Mouse (Mus musculus) right cerebral cortex, postnatal 10 days (tissue): ENCODE data around the gene Slco3a1.

Source experiments
- DNase-seq, 2 experiments: peaks; one replicate each; pipeline ENCODE4 v3.0.0; 2021; ENCODE audit warnings: low spot score in 2 of 2

Slco3a1 gene

DNA sequence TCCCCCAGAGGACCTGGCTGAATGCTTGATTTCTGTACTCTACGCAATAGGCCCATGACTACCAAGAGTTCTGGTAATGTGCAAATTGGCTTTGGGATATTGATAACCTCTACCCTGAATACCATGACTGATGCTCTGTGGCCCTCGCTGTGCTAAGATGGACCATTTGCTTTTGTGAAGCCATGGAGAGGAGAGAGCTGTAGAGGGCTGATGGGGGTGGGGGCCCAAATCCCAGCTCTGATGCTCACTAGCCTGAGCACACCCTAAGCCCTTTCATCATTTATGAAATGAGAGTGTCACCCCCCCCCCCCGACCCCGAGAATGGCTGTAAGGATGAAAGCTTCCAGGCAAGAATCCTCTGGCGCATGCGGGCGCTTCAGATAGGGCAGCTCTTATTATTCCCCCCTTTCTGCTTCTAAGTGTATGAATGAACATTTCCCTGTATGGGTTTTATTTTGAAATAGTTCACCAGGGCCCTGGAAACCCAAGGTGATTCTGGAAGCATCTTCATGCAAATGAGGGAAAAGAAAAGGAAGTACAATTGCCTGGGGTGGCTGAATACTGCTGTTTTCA, 206.2 kb downstream of the Slco3a1 start:
- no peak for DNase-seq

DNA sequence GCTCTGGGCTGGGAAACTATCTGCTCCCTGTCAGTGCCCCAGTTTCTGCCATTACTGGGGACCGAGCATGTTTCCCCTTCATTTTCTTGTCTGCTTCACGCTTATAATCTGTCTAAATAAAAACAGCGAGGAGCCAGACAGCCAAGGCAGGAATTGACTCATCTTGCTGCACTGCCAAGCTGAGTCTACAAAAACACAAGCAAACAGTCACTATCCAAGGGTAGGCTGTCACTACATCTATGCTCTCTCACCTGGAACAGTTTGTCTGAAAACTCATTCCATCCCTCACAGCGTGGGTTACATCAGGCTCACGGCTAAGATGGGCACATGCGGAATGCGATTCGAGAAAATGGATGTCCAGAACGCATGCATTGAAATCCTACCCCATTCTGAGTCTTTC, 207.6 kb downstream of the Slco3a1 start:
- no peak for DNase-seq

DNA sequence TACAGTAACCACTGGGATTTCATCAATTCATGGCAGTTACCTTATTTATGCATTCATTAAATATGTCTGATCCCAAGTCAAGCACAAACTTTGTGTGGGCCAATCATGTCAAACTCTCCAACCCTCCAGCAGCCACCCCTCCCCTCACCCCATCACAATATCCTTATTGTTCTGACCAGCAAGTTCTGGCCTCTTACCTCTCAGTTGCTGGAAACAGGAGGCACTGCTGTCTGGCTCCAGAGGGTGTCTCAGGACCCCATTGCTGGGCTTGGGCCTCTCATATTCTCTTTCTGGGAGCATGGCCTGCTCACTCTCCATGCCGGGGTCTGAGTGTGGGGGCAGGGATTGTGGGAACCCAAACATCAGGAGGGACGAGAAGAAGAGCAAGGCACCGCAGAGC, 208.1 kb downstream of the Slco3a1 start:
- no peak for DNase-seq

DNA sequence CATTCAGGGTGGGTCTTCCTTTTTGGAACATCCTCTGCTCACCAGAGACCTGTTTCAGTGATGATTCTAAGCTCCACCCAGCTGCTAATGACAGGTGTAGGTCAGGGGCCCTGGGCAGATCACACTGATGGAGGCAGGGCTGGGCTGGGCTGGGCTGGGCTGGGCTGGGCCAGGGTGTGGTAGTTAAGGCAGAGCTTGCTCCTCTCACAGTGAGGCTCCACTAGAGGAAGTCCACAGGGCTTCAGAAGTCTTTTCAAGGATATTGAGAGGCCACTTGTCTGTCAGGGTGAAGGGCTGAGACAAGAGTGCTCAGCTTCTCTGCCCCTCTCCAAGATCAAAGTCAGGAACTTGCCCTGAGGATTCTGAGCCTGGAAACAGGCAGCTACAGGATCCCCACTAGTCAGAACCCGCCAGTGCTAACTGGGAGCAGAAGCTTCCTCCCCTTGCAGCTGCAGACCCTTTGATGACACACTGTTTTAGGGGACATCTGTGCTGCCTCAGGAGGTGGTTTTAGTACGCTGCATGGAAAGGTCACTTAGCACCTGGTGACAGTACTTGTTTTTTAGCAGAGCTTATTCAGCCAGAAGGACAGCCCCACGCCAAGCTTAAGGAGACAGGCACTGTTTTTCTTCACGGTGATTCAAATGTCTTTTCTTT, 213.3 kb downstream of the Slco3a1 start:
- no peak for DNase-seq

DNA sequence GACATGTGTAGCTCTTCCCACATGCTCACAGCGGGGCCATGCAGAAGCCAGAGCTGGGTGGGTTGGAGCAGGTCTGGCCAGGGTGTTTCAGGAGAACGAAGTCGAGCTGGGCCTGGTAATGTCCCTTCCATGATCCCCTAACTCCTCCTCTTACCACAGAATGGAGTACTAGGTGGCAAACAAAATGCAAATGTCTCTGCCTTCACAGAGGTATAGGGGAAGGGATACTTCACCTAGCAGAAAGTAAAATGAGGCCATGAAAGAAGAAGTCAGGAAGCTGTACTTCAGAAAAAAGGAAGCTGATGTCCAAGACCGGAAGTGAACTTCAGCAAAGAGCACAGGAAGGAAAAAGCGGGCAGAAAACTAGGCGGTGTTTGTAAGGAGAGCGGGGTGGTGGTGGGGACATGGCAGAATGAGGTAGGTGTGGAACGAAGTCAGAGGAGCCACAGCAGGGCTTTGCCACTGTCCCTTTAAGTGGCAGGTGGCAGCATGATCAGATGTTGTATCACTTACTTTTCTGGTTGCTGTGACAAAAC, 214.1 kb downstream of the Slco3a1 start:
- no peak for DNase-seq

DNA sequence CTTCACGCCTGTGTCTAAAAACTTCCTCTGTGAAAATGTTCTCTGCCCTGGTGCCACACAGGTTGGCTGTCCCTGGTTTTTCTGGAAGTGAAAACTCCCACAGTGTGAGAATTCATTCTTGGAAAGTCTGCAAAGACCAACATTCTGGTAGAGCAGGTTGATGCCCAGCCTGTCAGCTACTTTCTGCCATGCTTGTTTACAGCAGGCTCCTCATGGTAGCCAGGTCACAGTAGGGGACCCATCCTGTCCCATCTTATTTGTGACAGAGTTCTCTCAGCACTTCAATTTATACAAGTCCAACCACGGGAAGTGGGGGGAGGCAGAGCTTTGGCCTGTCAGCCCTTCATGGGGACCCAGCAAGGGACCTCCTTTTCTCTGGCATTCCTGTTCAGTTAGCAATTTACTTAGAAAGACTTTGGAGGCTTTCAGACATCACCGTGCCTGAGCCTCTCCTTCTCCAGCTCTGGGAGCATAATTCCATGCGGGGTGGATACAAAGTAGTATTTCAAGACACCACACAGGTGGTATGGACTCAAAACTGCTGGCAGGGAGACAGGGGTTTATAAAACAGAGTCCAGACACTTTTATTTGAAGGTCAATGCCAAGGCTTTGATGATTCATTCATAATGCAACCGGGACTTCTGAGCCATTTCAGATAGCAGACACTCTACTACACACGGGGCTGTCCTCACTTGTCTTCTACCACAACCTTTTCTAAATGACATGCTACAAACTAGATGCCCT, 216.7 kb downstream of the Slco3a1 start:
- DNase-seq: no peak

DNA sequence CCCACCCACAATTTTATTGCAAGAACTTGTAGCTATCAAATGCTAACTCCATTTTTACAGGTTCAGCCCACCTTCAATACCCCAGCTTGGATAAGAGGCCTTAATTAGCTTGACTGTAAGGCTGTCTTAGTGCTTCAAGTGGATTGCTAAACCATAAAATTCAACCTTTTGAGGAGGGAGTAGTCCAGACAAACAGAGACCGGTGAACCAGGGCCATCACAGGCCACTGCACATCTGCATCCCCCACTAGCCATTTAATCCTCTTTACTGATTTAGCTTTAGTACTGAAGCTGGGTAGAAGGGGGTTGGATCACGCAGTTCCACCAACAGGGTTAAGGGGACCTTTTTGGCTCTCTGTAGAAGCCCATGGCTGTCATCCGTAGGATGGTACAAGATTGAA, 222.3 kb downstream of the Slco3a1 start:
- no peak for DNase-seq

DNA sequence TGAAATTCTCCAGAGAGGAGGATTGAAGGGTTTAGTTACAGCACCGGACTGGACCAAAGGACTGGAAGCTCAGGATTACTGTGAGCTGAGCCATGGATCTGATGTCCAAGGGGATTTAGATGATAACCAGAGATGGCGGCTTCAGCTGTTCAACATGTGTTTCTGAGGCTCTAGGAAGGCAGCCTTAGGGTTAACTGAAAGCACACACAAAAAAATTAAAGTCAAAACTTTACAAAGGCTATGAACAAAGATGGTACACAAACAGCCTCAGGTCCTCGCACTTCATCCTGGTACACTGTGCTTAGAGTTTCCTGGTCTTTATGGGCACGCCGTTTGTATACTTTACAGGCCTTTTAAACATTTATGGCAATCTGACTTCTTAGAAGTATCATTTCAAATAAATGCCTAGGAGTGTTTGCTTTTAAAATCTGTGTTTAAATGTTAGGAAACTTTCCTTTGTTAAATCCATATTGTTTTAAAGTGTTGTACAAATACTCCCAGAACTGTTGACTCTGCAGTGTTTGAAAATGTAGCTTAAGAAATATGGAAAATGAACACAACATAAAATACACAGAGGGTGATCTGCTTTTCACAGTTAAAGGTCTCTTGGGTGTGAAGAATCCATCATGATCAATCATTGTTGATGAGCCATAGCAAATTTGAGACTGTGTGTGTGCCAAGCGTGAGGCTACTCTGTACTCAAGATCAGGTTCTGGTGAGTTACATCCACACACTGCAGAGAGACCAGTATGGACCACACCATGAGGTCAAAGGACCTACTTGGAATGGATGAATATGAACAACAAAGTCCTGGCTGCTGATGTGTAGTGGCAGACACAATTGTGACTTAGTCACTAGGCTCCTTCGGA, 223.5 kb downstream of the Slco3a1 start:
- no peak for DNase-seq

DNA sequence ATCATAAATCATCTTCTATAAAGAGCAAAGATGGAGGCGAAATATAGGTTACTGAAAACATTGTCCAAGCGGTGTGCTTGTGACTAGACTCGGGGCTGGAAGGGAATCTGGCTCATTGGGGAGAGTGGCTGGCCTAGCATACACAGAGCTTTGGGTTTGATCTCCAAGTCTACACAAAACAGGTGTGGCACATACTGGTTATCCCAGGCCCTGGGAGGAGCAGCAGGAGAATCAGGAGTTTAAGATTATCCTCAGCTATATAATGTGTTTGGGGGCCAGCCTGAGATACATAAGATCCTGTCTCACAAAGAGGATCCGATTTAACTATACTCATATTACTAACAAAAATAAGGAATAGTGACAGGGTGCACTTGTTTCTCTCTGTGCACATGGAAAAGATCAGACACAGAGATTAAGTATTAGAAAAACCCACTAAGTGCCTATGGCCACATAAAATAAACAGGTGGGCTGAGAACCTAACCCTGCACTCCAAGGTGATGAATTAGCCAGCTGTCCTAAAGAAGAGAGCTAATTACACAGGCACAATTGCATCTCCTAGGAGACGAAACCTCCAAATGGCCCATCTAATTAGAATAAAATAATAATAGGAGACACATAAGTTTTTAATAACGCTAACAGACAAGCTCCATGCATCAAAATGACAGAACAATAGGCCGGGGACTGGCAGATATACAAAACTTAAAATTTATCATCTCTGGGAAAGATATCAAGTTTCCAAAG, 224.3 kb downstream of the Slco3a1 start:
- no peak for DNase-seq

DNA sequence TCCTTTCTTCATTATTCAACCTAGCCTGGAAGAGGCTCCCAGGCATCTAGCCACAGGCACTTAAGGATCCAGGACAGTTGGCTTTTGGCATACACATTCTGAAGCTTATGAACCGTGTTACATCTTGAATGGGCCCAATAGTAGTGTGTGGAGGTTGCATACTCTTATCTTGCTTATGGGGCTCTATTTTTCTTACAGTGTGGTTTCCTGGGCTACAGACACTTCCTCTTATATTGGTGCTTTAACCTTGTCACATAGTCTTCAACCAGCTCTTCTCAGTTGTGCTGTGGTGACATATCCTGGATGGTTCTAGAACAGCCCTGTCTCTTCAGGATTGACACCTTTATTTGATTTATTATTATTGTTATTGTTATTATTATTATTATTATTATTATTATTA, 225.6 kb downstream of the Slco3a1 start:
- DNase-seq: no peak

DNA sequence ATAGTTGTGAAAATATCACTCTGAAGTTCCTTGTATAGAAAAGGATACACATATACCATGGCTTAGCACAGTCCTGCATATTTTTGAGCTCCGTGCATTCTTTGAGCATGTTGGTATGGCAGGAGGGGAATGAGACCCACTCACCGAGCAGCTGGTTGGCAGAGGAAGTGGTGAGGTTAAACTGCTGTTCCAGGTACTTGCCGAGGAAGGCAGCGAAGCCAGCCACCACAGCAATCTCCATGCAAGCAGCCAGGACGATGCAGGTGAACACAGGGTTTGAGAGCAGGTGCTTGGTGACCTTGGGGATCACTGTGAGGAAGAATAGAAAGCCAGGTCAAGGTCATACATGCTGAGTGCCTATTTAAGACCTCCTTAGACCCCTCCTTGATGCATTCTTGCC, 226.9 kb downstream of the Slco3a1 start:
- DNase-seq: no peak

DNA sequence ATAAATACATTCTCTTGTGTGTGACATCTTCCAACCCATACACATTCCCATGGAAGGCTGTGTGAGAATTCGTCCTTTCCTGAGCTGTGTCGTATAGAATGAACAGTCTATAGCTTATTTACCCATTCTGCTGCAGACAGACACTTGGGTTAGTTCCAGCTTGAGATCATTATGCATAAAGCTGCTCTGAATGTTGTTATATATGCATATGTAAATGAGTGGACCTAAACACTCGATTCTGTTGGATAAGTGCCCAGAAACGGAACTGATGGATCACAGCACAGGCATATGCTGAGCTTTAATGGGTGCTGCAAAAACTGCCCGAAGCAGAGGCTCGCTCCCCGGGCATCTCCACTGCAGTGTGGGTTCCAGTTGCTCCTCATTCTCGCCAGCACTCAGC, 229.5 kb downstream of the Slco3a1 start:
- peak; percentile 57 to 81 for DNase-seq

DNA sequence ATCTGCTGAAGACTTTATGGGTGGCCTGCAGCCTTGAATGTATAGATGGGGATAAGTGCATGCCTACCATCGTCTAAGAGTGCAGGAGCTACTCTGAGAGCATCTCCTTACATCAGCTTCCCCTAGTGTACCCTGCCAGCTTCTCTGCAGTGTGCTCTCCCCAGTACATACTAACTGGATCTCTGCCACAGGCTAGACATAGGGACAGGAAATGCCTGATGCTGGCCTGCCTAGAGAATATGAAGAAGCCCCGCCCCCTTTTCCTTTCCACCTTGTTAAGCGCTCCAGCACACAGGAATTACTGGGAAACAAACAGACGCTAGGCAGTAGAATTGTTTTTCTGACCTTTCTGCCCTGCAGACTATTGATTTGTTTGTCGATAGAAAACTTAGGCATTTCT, 230.9 kb downstream of the Slco3a1 start:
- DNase-seq: no peak

DNA sequence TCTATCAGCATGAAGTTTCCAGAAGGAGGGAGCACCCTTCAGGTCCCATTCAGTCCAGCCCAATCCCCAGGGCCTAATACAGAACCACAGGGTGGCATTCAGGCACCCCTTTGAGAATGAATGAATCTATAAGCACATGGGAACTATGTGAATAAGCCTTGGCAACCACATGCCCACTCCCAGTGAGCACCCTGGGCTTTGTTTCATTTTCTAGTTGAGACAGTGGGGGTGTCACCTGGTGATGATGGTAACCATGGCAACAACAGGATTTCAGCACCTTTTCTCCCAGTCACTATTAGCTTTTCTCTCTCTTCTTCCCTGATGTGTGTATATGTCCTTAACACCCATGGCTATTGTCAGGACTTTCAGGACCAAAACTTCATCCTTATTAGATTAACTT, 231.4 kb downstream of the Slco3a1 start:
- peak in 1 of 2 experiments; percentile 55 for DNase-seq

DNA sequence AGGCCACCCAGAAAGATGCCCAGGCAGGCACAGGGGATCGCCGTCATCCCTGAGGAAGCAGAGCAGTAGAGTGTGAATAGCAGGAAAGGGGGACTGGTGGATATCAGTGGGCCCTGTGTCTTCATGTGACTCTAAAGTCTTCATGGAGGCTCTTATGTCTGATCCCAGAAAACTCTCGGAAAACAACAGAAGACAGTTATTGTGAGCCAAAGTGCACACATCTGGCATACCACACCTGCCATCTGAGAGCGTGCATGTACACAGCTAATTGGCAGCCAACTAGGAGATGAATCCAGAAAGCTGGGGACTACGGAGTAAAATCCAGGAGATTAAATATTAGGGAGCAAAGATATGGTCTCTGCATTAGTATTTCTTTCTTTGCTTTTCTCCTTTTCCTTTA, 233.9 kb downstream of the Slco3a1 start:
- DNase-seq: no peak

DNA sequence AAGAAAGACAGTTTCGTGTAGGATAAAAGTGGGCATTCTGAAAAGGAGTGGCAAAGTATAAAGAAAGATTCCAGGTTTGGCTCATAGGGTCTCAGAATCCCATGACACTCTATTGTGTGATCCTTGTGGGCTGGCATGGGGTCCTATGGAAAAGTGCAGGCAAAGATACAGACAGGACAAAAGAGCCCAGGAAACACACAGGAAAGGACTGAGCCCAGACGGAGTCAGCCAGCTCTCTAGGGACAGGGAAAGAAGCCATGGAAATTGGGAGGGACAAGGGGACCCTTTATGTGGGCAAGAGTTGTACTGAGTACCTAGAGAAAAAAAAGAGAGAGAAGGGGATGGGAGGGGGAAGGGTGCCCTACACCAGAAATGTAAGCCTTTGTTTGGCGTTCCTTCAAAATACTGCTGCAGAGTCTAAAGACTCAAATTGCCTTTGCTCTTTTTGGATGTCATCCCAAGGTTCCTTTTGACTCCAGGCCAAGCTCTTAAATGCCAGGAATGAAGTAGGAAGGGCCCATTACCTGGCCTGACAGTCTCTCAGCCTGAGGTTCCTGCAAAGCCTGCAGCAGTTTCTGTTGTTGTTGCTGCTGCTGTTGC, 238.6 kb downstream of the Slco3a1 start:
- DNase-seq: no peak

DNA sequence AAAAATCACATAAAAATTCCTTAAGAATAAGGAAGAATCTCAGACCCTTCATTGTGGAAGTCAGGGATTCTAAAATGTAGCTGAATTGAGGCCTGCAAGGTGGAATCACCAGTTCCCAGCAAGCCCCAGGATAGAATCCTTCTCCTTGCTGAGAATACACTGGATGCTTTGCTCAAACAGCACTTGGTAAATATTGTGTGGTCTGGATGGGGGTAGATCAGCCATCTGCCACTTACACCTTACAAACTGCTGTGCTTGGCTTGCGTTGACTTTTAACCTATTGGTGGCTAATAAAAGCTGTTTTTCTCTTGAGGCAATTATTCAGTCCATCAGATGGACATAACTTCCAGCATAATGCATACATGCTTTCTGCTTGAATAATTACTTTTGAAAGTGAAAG, 240.3 kb downstream of the Slco3a1 start:
- no peak for DNase-seq

DNA sequence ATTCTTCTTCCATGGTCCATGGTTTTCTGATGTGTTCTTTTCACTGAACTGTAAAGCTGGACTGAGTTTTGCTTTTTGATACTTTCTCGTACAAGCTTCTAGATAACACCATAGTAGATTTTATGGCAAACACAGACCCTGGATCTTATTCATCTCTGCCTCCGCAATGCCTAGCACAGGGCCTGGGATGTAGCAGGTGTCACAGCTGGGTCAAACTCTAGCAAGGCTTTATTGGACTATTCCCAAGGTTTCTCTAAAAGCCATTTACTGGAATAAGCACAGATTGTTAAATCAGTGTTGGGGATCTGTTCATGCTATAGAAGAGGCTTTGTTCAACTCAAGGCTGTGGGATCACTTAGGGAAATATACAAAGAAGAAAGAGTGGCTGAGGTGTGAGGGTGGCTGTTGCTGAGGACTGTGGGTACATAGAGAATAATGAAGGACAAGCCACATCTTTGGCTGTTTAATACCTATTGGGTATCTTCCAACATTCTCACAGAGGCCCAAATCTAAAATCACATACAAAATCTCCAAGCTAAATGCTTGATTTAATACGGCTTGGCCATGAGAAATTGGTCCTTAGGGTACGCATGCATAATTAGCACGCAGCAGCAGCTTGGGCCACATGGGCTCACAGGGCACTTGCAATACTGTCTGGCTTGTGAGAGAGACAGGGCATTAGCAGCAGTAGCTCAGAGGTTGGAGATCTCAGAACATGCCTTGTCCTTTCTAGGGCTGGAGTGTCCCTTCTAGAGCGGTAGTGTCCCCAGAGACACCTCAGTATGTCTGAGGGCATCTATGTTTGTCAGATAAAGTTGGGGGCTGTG, 241.1 kb downstream of the Slco3a1 start:
- no peak for DNase-seq

DNA sequence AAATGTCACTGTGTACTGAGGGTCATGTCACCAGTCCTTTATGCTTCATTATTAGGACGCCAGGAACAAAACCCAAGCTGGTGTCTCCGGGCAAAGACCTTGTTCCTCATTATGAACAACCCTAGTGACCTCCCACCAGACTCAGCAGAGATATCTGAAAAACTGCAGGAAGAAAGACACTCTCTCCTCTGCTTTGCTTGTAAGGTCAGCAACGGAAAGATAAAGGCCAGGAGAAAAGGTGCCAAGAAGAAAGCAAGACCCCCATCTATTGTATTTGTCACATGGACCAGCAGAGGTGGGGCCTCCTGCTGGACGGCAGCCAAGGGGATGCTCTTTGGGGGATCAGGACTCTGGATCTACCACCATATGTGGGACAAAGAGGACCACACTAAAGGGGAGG, 243.0 kb downstream of the Slco3a1 start:
- no peak for DNase-seq
